Mouse (Mus musculus) cerebellum, adult 2 months (tissue): Measurements from ENCODE around the gene Otx1.

Source experiments
- CTCF ChIP-seq: fragments of 200-500 bp; IDR thresholded peaks from 2 replicates; pipeline ENCODE4 v1.5.1; 2011; ENCODE audit warnings: low read depth, mild to moderate bottlenecking, control low read depth, low read length, moderate library complexity, borderline replicate concordance; ENCODE audit not compliant: insufficient read depth
- POLR2A ChIP-seq: fragments of 200-500 bp; IDR thresholded peaks from 2 replicates; pipeline ENCODE4 v1.6.1; 2011; ENCODE audit warnings: low read length, control low read depth, borderline replicate concordance; ENCODE audit not compliant: insufficient read depth

- TF ChIP-seq CTCF (no peak), POLR2A (no peak)
Observed at GRCm38 (mm10) chr11:21950094-21950493, 52.6 kb downstream of the Otx1 start.
